Mouse (Mus musculus) liver, postnatal 0 days (tissue): ENCODE results near the gene Chd9. TPM values are rescaled to one million over a fixed set of nuclear protein-coding genes. Genes with fewer than 3 reads are reported as not detected.

Source experiments
- ATAC-seq: fragments of 200-750 bp; cut with Nextera tagmentation; 2 replicates; pipeline ENCODE4 v1.8.0; 2017; ENCODE audit warnings: mild to moderate bottlenecking, moderate library complexity
- DNase-seq: peaks from one replicate; pipeline ENCODE4 v3.0.0-alpha.2; 2016
- H3K27ac ChIP-seq: fragments of 300-500 bp; sonication (generic); 2 replicates; pipeline ENCODE4 v1.5.1; 2014; ENCODE audit warnings: antibody characterized with exemption, moderate library complexity, mild to moderate bottlenecking, low read depth
- H3K27me3 ChIP-seq: fragments of 300-500 bp; sonication (generic); 2 replicates; pipeline ENCODE4 v1.6.1; 2014; ENCODE audit warnings: low read length, control low read depth, mixed read lengths; ENCODE audit not compliant: insufficient read depth
- H3K36me3 ChIP-seq: fragments of 300-500 bp; sonication (generic); replicated peaks from 2 replicates; pipeline ENCODE4 v1.6.1; 2014; ENCODE audit warnings: mild to moderate bottlenecking, control low read depth, low read length, moderate library complexity, mixed read lengths; ENCODE audit not compliant: insufficient read depth
- H3K4me1 ChIP-seq: fragments of 300-500 bp; sonication (generic); 2 replicates; pipeline ENCODE4 v1.6.1; 2014; ENCODE audit warnings: antibody characterized with exemption, mild to moderate bottlenecking, control low read depth; ENCODE audit not compliant: insufficient read depth
- H3K4me2 ChIP-seq: fragments of 300-500 bp; sonication (generic); 2 replicates; pipeline ENCODE4 v1.6.1; 2014; ENCODE audit warnings: low read depth, mild to moderate bottlenecking, low read length, moderate library complexity, mixed read lengths
- H3K4me3 ChIP-seq: fragments of 300-500 bp; sonication (generic); 2 replicates; pipeline ENCODE4 v1.5.1; 2014; ENCODE audit warnings: low read depth, low read length
- H3K9ac ChIP-seq: fragments of 300-500 bp; sonication (generic); replicated peaks from 2 replicates; pipeline ENCODE4 v1.6.1; 2014; ENCODE audit warnings: mild to moderate bottlenecking, moderate library complexity
- H3K9me3 ChIP-seq: fragments of 300-500 bp; sonication (generic); 2 replicates; pipeline ENCODE4 v1.6.1; 2016; ENCODE audit warnings: mild to moderate bottlenecking, control low read depth, low read length, mixed read lengths
- CTCF ChIP-seq: sonication (generic); IDR thresholded peaks from 2 replicates; pipeline ENCODE4 v1.5.1; 2016; ENCODE audit warnings: antibody characterized with exemption, low read depth
- EP300 ChIP-seq: IDR thresholded peaks from 2 replicates; pipeline ENCODE4 v1.6.1; 2016; ENCODE audit warnings: antibody characterized with exemption, low read depth, mild to moderate bottlenecking
- WGBS: fragments of 180-500 bp; shearing (Covaris S2); extraction: QIAGEN DNeasy Blood & Tissue Kit; methylation state at CpG from one replicate; pipeline ENCODE4 v1.1.7; 2014; ENCODE audit not compliant: insufficient replicate concordance; 5-methylcytosine and 5-hydroxymethylcytosine counted together
- polyA plus RNA-seq: library from polyadenylated mRNA; unstranded; fragments of >200 nt; fragmentation: Nextera tagmentation; extraction: Ambion mirVana; gene quantifications from 2 replicates; pipeline ENCODE4 v1.2.1, GENCODE M21; 2015

The Chd9 gene
- polyA plus RNA-seq, 1 experiment from 2014 or later: 32.2 TPM

DNA sequence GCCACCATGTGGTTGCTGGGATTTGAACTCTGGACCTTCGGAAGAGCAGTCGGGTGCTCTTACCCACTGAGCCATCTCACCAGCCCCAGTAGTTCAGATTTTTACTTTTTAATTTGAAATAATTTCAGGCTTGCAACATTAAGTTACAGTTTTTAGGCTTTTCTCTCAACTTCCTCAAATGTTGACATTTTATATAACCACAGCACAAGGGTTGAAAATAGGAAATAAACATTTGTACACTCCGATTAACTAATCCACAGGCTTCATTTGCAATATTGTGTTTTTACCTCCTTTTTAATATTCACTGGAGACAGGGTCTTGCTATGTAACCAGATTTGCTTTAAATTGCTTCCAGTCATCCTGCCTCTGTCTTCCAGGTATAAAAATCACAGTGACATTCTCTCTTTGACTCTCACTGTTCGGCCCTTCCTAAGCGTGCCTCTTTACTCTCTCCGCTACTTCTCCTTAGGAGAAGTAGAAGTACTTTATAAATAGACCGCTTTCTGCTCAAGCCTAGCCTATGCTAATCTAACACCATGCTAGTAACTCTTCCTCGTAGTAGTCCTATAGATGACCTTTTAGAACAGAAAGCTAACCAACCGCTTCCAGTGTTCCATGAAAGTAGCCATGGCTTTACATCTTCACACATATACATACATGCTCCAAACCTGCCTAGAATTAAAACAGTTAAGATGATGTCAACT is 137.5 kb downstream of the Chd9 start:
- Histone ChIP-seq H3K4me2 (no peak overlapping the region), H3K27ac (0 out of 2 replicates have a peak overlapping the region, but pooled peaks have one; percentile 48), H3K4me1 (no peaks in the 10 kb centered on the region), H3K9ac (no peak overlapping the region), H3K9me3 (no peaks in the 10 kb centered on the region), H3K4me3 (no peak overlapping the region), H3K36me3 (0 out of 2 replicates have a peak, but pooled peaks cover 4% of the 10 kb centered on the region), H3K27me3 (no peaks in the 10 kb centered on the region)
- ATAC-seq (no peak), DNase-seq (no peak)
- WGBS: 61% methylated on average over 9 of the region's 9 CpGs
- TF ChIP-seq CTCF (no peak), EP300 (no peak)

- no peak for TF ChIP-seq EP300
- no peak for TF ChIP-seq CTCF
- Histone ChIP-seq H3K36me3 (0 out of 2 replicates have a peak, but pooled peaks cover 4% of the 10 kb centered on the region), H3K4me1 (no peaks in the 10 kb centered on the region), H3K4me3 (no peak overlapping the region), H3K27ac (no peak overlapping the region), H3K9ac (no peak overlapping the region), H3K4me2 (no peak overlapping the region), H3K27me3 (no peaks in the 10 kb centered on the region), H3K9me3 (no peaks in the 10 kb centered on the region)
- WGBS: 89% methylated on average over 4 of the region's 4 CpGs
- DNase-seq: no peak
- ATAC-seq: no peak
Observed at GRCm38 (mm10) chr8:90968307-90968706, 140.2 kb downstream of the Chd9 start.

GRCm38 (mm10) chr8:90976960-90977371 is 148.8 kb downstream of the Chd9 start:
- ATAC-seq: no peak

DNA sequence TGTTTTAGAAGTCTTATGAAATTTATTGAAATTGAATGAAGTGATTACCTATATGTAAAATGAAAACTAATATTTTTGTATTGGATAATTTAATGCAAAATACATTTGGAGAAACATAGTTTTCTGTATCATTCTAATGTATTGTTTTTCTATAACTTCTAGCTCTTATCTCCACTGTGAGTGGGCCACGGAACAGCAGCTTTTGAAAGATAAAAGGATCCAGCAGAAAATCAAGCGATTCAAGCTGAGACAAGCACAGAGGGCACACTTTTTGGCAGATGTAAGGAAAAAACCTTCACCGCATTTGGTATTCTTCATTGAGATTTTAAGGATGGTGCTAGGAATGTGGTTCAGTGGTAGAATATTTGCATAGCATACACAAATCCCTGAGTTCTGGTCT is 150.6 kb downstream of the Chd9 start:
- 57% methylated on average over 3 of the region's 3 CpGs for WGBS
- no peaks in the 10 kb centered on the region for H3K9me3 ChIP-seq

More at GRCm38 (mm10) chr8:90976960-90977371, 148.8 kb downstream of the Chd9 start:
- Histone ChIP-seq H3K9ac (no peak overlapping the region), H3K27ac (no peak overlapping the region), H3K4me1 (no peaks in the 10 kb centered on the region), H3K9me3 (no peaks in the 10 kb centered on the region), H3K4me3 (no peak overlapping the region), H3K4me2 (no peak overlapping the region), H3K36me3 (peaks cover 25% of the 10 kb centered on the region), H3K27me3 (no peaks in the 10 kb centered on the region)
- no peak for TF ChIP-seq CTCF
- no peak for TF ChIP-seq EP300
- WGBS: 26% methylated on average over 8 of the region's 8 CpGs
- DNase-seq: peak; percentile 26

DNA sequence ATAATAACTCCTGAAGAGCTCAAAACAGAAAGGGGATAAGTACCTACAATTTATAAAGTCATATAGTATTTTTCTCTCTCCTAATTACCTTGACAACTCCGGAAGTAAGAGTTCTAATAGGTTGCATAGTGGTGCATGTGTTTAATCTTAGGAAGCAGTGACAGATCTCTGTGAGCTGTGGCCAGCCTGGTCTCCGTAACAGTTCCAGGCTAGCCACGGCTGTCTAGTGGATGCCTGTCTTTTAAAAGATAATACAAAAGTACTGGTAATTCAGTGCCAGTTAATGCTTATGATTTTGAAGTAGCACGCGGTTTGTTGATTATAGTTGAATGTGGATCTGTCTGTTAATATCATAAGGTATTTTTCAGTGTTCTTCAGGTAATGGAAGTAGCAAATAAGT is 151.1 kb downstream of the Chd9 start:
- Histone ChIP-seq H3K9ac (no peak overlapping the region), H3K4me1 (no peaks in the 10 kb centered on the region), H3K9me3 (no peaks in the 10 kb centered on the region), H3K27ac (no peak overlapping the region), H3K27me3 (no peaks in the 10 kb centered on the region), H3K4me3 (no peak overlapping the region), H3K36me3 (peaks cover 33% of the 10 kb centered on the region), H3K4me2 (no peak overlapping the region)
- ATAC-seq (no peak), DNase-seq (no peak)
- 81% methylated on average over 5 of the region's 5 CpGs for WGBS
- no peak for TF ChIP-seq EP300
- no peak for TF ChIP-seq CTCF

More for the DNA sequence above, 150.6 kb downstream of the Chd9 start:
- Histone ChIP-seq H3K27me3 (no peaks in the 10 kb centered on the region), H3K4me3 (no peak overlapping the region), H3K36me3 (peaks cover 30% of the 10 kb centered on the region), H3K9ac (no peak overlapping the region), H3K4me2 (no peak overlapping the region), H3K27ac (no peak overlapping the region), H3K4me1 (no peaks in the 10 kb centered on the region)
- no peak for ATAC-seq
- TF ChIP-seq EP300: no peak
- no peak for TF ChIP-seq CTCF
- no peak for DNase-seq

DNA sequence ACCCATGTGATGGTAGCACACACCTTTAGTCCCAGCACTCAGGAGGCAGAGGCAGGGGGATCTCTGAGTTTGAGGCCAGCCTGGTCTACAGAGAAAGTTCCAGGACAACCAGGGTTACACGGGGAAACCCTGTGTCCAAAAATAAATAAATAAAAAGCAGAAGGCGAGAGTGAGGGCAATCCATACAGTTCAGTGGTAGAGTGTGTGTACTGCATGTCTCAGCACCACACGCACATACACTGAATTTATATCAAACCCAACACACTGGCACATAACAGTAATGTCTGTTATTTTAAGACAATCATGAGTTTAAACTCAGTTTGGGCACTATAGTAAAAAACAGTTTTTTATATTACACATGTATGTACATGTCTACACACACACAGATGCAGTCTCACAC is 153.9 kb downstream of the Chd9 start:
- H3K4me1 ChIP-seq: no peaks in the 10 kb centered on the region
- H3K27me3 ChIP-seq: no peaks in the 10 kb centered on the region
- no peak overlapping the region for H3K27ac ChIP-seq
- H3K9ac ChIP-seq: no peak overlapping the region
- H3K9me3 ChIP-seq: no peaks in the 10 kb centered on the region
- H3K36me3 ChIP-seq: peaks cover 32% of the 10 kb centered on the region
- H3K4me3 ChIP-seq: no peak overlapping the region
- no peak overlapping the region for H3K4me2 ChIP-seq
- ATAC-seq (no peak), DNase-seq (no peak)
- TF ChIP-seq CTCF (no peak), EP300 (no peak)
- WGBS: 86% methylated on average over 3 of the region's 3 CpGs
